8 mouse cellular contexts compared by ENCODE assay signal in the genomic region with DNA sequence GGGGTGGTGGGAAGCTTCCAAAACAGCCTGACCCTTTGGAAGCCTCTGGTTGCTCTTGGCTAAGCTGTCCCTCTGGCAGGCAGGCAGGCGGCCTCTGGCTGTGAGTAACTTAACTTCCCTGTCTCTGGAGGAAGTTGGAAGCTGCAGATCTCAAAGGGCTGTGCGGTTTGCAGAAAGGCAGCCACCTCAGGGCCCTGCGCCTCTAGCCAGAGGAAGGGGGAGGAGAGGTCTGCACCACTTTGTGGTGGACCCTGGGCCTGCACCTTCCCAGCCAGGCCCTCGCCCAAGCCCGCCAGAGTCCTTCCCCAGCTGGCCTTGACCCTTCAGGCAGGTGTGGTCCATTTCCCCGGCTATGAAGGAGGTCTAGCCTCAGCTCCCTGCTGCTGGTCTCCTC. TPM values are rescaled to one million over a fixed set of nuclear protein-coding genes. Genes with fewer than 3 reads are reported as not detected.
DNase-seq lines count a peak whose midpoint lies in the region; ATAC-seq and TF ChIP-seq lines count a peak whose summit lies in the region.

No protein-coding gene starts in this region.

- H3K36me3 ChIP-seq in embryonic facial prominence, embryonic 11.5 days (replicated peaks; ENCODE audit: control insufficient read depth, insufficient read depth, low read depth, low read length), result no peaks in the 10 kb centered on the region
- H3K36me3 ChIP-seq in hindbrain, embryonic 13.5 days, result no peaks in the 10 kb centered on the region
- no peaks in the 10 kb centered on the region for H3K36me3 ChIP-seq in lung, postnatal 0 days (ENCODE audit: insufficient read depth, low read length)

- H3K27ac ChIP-seq in embryonic facial prominence, embryonic 11.5 days (replicated peaks; ENCODE audit: low read depth, low read length), result 0 out of 2 replicates have a peak overlapping the region, but pooled peaks have one; percentile 6
- peak overlapping the region; percentile 99 for H3K27ac ChIP-seq in hindbrain, embryonic 13.5 days
- H3K27ac ChIP-seq in lung, postnatal 0 days (ENCODE audit: low read length), result peak overlapping the region; percentile 92

- H3K4me2 ChIP-seq in embryonic facial prominence, embryonic 11.5 days (ENCODE audit: low read depth, low read length), result peak overlapping the region; percentile 98
- peak overlapping the region; percentile 98 for H3K4me2 ChIP-seq in hindbrain, embryonic 13.5 days
- peak overlapping the region; percentile 98 for H3K4me2 ChIP-seq in lung, postnatal 0 days (replicated peaks; ENCODE audit: low read depth, low read length)

- no peaks in the 10 kb centered on the region for H3K9me3 ChIP-seq in embryonic facial prominence, embryonic 11.5 days (replicated peaks; ENCODE audit: control insufficient read depth, low read length)
- H3K9me3 ChIP-seq in hindbrain, embryonic 13.5 days, result no peaks in the 10 kb centered on the region
- H3K9me3 ChIP-seq in lung, postnatal 0 days (ENCODE audit: low read length), result no peaks in the 10 kb centered on the region

- TF ChIP-seq EP300 in lung, postnatal 0 days (IDR thresholded peaks at IDR 0.05), result no peak

- no peaks in the 10 kb centered on the region; the same call in 1 of the 2 replicates for H3K27me3 ChIP-seq in embryonic facial prominence, embryonic 11.5 days (ENCODE audit: control insufficient read depth, insufficient read depth, low read length)
- H3K27me3 ChIP-seq in hindbrain, embryonic 13.5 days, result no peaks in the 10 kb centered on the region
- no peaks in the 10 kb centered on the region for H3K27me3 ChIP-seq in lung, postnatal 0 days (replicated peaks; ENCODE audit: insufficient read depth, low read length)

- intact Hi-C loops in gastrocnemius, postnatal 14 days (cut with DNase I; ENCODE audit: low total_unique reads), result loop anchor here (5.0 kb wide), 1 partner anchor 132 kb away; no protein-coding TSS in a partner anchor

- peak; percentile 58 for DNase-seq in kidney, adult 9 months
- DNase-seq in kidney, postnatal 10 days, result no peak
- no peak for DNase-seq in embryonic facial prominence, embryonic 11.5 days (ENCODE audit: low spot score)
- peak; percentile 59 for DNase-seq in lung, postnatal 0 days (ENCODE audit: low spot score)
- DNase-seq in spleen, postnatal 10 days (ENCODE audit: low spot score in 2 of 2), result peak; percentile 54 to 56
- no peak for DNase-seq in gastrocnemius, postnatal 14 days
- no peak for DNase-seq in urinary bladder, postnatal 14 days (ENCODE audit: low spot score)

- peak; percentile 11; the same call in 1 of the 2 replicates for TF ChIP-seq CTCF in lung, postnatal 0 days (IDR thresholded peaks at IDR 0.05)

- H3K4me1 ChIP-seq in embryonic facial prominence, embryonic 11.5 days (ENCODE audit: control insufficient read depth, insufficient read depth, low read length), result peaks cover 40% of the 10 kb centered on the region
- H3K4me1 ChIP-seq in hindbrain, embryonic 13.5 days (replicated peaks), result peaks cover 96% of the 10 kb centered on the region
- peaks cover 31% of the 10 kb centered on the region for H3K4me1 ChIP-seq in lung, postnatal 0 days (ENCODE audit: insufficient read depth, low read depth, low read length)

- H3K4me3 ChIP-seq in embryonic facial prominence, embryonic 11.5 days (ENCODE audit: low read depth, low read length), result peak overlapping the region; percentile 62; the same call in 1 of the 2 replicates
- H3K4me3 ChIP-seq in hindbrain, embryonic 13.5 days, result peak overlapping the region; percentile 59
- H3K4me3 ChIP-seq in lung, postnatal 0 days (ENCODE audit: low read depth, low read length), result peak overlapping the region; percentile 58; the same call in 1 of the 2 replicates

- 30% methylated on average over 6 of the region's 6 CpGs for WGBS in embryonic facial prominence, embryonic 11.5 days
- WGBS in hindbrain, embryonic 13.5 days, result 43% methylated on average over 6 of the region's 6 CpGs
- 44% methylated on average over 6 of the region's 6 CpGs for WGBS in lung, postnatal 0 days

- H3K9ac ChIP-seq in embryonic facial prominence, embryonic 11.5 days (replicated peaks; ENCODE audit: low read length), result peak overlapping the region; percentile 15; the same call in 1 of the 2 replicates
- H3K9ac ChIP-seq in hindbrain, embryonic 13.5 days, result peak overlapping the region; percentile 87
- 0 out of 2 replicates have a peak overlapping the region, but pooled peaks have one; percentile 16 for H3K9ac ChIP-seq in lung, postnatal 0 days (replicated peaks; ENCODE audit: low read depth)

- ATAC-seq in embryonic facial prominence, embryonic 11.5 days (replicated peaks; ENCODE audit: insufficient number of reproducible peaks, low FRiP score, low TSS enrichment, low read depth), result no peak
- ATAC-seq in hindbrain, embryonic 13.5 days (ENCODE audit: low FRiP score), result no peak
- no peak for ATAC-seq in lung, postnatal 0 days

RNA-seq across cellular contexts. Expression of gene Gins2, which starts 49.7 kb away (rescaled TPM):
- polyA plus RNA-seq in embryonic facial prominence, embryonic 11.5 days (2014; fragmentation: Nextera tagmentation; extraction: Ambion mirVana), result 127 and 132 TPM in 2 replicates
- 23.1 and 24.5 TPM in 2 replicates for polyA plus RNA-seq in hindbrain, embryonic 13.5 days (2015; fragmentation: Nextera tagmentation; extraction: Ambion mirVana)
- polyA plus RNA-seq in lung, postnatal 0 days (2015; fragmentation: Nextera tagmentation; extraction: Ambion mirVana), result 10.9 and 13.4 TPM in 2 replicates
- 1 to 10 TPM; 2.9 to 3.6 TPM for total RNA-seq in gastrocnemius, postnatal 14 days (2021)

Comparison
In these comparisons a context has a peak if more than half of its experiments do, and no peak if none do; other contexts are left out.
1. DNase-seq: peak in kidney, adult 9 months (single experiment), lung, postnatal 0 days (single experiment) and spleen, postnatal 10 days (2 of 2); none in kidney, postnatal 10 days (single experiment), embryonic facial prominence, embryonic 11.5 days (single experiment), gastrocnemius, postnatal 14 days (single experiment) and urinary bladder, postnatal 14 days (single experiment).
2. H3K27ac ChIP-seq: peak in every context shown above with its lines; median percentile 99 in hindbrain, embryonic 13.5 days; 92 in lung, postnatal 0 days; 6 in embryonic facial prominence, embryonic 11.5 days.
3. H3K9ac ChIP-seq: peak in every context shown above with its lines; median percentile 87 in hindbrain, embryonic 13.5 days; 16 in lung, postnatal 0 days; 15 in embryonic facial prominence, embryonic 11.5 days.
4. Peak in every context shown above with its lines, with median percentiles within 50 percentile points of each other: H3K4me2 ChIP-seq and H3K4me3 ChIP-seq.